Mouse (Mus musculus): ENCODE results near the gene Spic. TPM values are rescaled to one million over a fixed set of nuclear protein-coding genes. Genes with fewer than 3 reads are reported as not detected.
"Not testable (repeated sequence)": the region's sequence is repeated elsewhere in the genome, so short reads cannot be mapped to it uniquely, and the experiment has no call there.

Gene Spic
- polyA plus RNA-seq, 1 experiment from 2014 or later: not detected

DNA sequence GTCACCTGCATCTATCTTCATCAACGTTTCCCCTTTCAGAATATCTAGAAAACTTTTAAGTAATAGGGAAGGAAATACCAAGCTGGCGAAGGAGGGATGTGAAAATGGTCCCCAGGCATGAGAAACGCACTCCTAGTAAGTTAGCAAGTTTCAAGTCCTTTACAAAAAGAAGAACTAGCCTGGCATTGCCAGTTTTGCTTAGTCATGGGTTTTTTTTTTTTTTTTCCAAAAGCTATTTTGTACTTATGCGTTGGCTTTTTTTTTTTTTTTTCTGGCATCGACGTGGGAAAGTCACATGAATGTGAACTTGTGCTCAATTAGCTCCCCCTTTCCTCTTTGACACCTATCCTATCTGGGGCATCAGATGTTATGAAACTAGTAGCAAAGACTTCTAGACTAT lies 27.5 kb upstream of the Spic start:
- Histone ChIP-seq H3K4me1 (no peaks in the 10 kb centered on the region), H3K9me3 (no peaks in the 10 kb centered on the region), H3K9ac (no peak overlapping the region), H3K4me3 (no peak overlapping the region), H3K36me3 (no peaks in the 10 kb centered on the region), H3K4me2 (replicated peaks) (no peak overlapping the region), H3K27ac (no peak overlapping the region), H3K27me3 (no peaks in the 10 kb centered on the region)
- 80% methylated on average over 6 of the region's 6 CpGs for WGBS
- no peak for ATAC-seq (ENCODE audit: low FRiP score, low read depth)

- no peak overlapping the region for H3K27ac ChIP-seq
- H3K4me1 ChIP-seq: no peaks in the 10 kb centered on the region
- H3K4me2 ChIP-seq (replicated peaks): no peak overlapping the region
- 69% methylated on average over 10 of the region's 10 CpGs for WGBS
- no peaks in the 10 kb centered on the region for H3K27me3 ChIP-seq
- no peaks in the 10 kb centered on the region for H3K36me3 ChIP-seq
- no peak overlapping the region for H3K9ac ChIP-seq
- no peak overlapping the region for H3K4me3 ChIP-seq
- H3K9me3 ChIP-seq: no peaks in the 10 kb centered on the region
- ATAC-seq (ENCODE audit: low FRiP score, low read depth): no peak
Measured at GRCm38 (mm10) chr10:88708671-88709523, 24.1 kb upstream of the Spic start.

DNA sequence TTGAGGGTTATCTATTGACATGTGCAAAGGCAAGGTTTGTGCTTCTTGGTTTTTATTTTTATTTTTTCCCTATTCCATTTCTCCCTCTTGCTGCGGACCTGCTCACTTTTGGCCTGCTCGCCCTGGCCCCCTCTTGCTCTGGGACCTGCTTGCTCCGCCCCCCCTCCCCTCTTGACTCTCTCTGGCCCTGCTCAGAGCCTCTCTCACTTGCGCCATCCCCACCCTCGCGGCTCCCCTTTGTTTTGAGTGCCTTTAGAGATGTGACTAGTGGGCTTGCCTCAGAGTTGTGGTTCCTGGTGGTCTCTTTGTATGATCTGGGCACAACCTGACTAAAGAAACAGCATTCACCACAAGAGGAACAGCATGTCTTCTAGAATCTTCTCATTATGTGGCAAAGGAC lies 16.1 kb upstream of the Spic start:
- ATAC-seq (ENCODE audit: low FRiP score, low read depth): no peak
- Histone ChIP-seq H3K4me2 (replicated peaks) (no peak overlapping the region), H3K27me3 (no peaks in the 10 kb centered on the region), H3K4me3 (no peak overlapping the region), H3K27ac (no peak overlapping the region), H3K9me3 (no peaks in the 10 kb centered on the region), H3K9ac (no peak overlapping the region), H3K36me3 (no peaks in the 10 kb centered on the region), H3K4me1 (no peaks in the 10 kb centered on the region)
- 77% methylated on average over 6 of the region's 6 CpGs for WGBS

- no peak overlapping the region for H3K9ac ChIP-seq
- H3K4me2 ChIP-seq (replicated peaks): no peak overlapping the region
- 82% methylated on average over 4 of the region's 4 CpGs for WGBS
- ATAC-seq (ENCODE audit: low FRiP score, low read depth): no peak
- no peaks in the 10 kb centered on the region for H3K9me3 ChIP-seq
- no peaks in the 10 kb centered on the region for H3K36me3 ChIP-seq
- no peaks in the 10 kb centered on the region for H3K4me1 ChIP-seq
- H3K27ac ChIP-seq: no peak overlapping the region
- H3K27me3 ChIP-seq: no peaks in the 10 kb centered on the region
- no peak overlapping the region for H3K4me3 ChIP-seq
Measured at GRCm38 (mm10) chr10:88682904-88683563, 1.8 kb downstream of the Spic start.

DNA sequence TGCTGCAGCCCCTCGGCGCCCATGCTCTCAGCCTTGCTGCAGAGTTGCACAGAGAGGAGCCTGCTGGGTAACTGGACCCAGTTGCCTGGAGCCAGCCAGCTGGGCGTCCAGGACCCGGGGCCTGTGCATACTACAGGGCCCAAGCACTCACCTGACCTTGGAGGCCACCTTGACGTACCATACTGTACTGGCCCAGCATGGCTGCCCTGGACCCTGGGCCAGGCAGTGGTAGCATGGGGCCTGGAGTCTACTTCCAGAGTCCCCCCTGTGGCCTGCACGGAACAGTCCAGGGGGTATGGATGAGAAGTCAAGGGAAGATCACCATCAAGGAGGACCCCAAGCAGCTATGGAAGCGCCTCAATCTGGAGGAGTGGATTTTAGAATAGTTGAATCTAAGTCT lies 12.0 kb downstream of the Spic start:
- Histone ChIP-seq H3K9ac (no peak overlapping the region), H3K4me1 (no peaks in the 10 kb centered on the region), H3K4me2 (replicated peaks) (no peak overlapping the region), H3K9me3 (no peaks in the 10 kb centered on the region), H3K4me3 (no peak overlapping the region), H3K36me3 (no peaks in the 10 kb centered on the region), H3K27ac (no peak overlapping the region), H3K27me3 (no peaks in the 10 kb centered on the region)
- 90% methylated on average over 7 of the region's 7 CpGs for WGBS
- 0 out of 2 replicates have a peak, but pooled peaks have one; percentile 28 for ATAC-seq (ENCODE audit: low FRiP score, low read depth)

DNA sequence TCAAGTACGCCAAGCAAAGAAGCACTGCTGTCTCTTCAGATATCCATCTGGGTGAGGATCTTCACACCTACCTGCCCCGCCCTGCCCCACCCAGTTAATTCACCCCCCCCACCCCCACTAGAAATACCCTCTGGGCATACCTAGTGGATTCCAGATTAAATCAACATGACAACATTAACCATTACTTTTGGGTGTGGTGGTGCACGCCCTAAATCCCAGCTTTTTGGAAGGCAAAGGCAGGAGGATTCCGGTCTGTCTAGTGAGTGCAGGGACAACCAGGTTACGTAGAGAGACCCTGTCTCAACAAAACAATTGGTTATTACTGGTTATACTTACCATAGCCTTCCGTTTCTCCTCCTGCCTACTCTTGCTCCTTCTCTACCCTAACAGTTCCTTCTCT lies 12.7 kb downstream of the Spic start:
- no peaks in the 10 kb centered on the region for H3K27me3 ChIP-seq
- no peaks in the 10 kb centered on the region for H3K4me1 ChIP-seq
- no peak overlapping the region for H3K4me3 ChIP-seq
- no peak overlapping the region for H3K4me2 ChIP-seq (replicated peaks)
- no peak overlapping the region for H3K27ac ChIP-seq
- H3K36me3 ChIP-seq: no peaks in the 10 kb centered on the region
- no peaks in the 10 kb centered on the region for H3K9me3 ChIP-seq
- H3K9ac ChIP-seq: no peak overlapping the region
- 93% methylated on average over 6 of the region's 6 CpGs for WGBS
- ATAC-seq (ENCODE audit: low FRiP score, low read depth): no peak

DNA sequence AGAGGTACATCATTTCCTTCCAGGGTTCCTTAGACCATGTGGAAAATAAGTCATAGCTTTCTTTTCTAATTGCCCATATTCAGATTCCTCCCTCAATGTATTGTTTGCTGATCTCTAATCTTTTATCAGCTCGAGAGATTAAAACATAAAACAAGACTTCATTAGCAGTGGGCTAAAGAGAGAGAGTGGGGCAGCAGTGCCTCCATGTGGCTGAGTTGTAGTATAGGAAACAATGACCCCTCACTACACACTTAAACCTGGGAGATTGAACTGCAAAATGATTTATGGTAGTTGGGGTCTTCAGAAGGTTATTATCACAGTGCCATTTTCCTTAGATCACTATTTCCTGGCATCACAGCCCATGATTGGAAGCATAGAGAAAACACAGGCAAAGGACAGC lies 15.1 kb downstream of the Spic start:
- no peak overlapping the region for H3K4me2 ChIP-seq (replicated peaks)
- no peak overlapping the region for H3K9ac ChIP-seq
- H3K27ac ChIP-seq: no peak overlapping the region
- no peaks in the 10 kb centered on the region for H3K27me3 ChIP-seq
- H3K4me1 ChIP-seq: no peaks in the 10 kb centered on the region
- no peak overlapping the region for H3K4me3 ChIP-seq
- H3K36me3 ChIP-seq: no peaks in the 10 kb centered on the region
- no peak for ATAC-seq (ENCODE audit: low FRiP score, low read depth)
- WGBS: 22% methylated on average over 1 of the region's 1 CpGs
- H3K9me3 ChIP-seq: no peaks in the 10 kb centered on the region

DNA sequence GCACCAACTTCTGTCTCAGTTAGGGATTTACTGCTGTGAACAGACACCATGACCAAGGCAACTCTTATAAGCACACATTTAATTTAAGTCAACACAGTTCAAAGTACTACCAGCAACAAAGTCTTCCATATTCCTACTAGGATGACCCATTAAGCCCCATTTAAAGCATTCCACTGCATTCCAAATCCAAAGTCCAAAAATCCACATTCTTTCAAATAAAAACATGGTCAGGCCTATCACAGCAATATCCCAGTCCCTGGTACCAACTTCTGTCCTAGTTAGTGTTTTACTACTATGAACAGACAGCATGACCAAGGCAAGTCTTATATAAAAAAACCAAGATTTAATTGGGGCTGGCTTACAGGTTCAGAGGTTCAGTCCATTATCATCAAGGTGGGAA lies 21.0 kb downstream of the Spic start:
- H3K4me1 ChIP-seq; H3K9me3 ChIP-seq; H3K36me3 ChIP-seq; H3K4me3 ChIP-seq; H3K27me3 ChIP-seq; H3K27ac ChIP-seq; H3K9ac ChIP-seq; H3K4me2 ChIP-seq (replicated peaks); ATAC-seq (ENCODE audit: low FRiP score, low read depth): not testable (repeated sequence)

DNA sequence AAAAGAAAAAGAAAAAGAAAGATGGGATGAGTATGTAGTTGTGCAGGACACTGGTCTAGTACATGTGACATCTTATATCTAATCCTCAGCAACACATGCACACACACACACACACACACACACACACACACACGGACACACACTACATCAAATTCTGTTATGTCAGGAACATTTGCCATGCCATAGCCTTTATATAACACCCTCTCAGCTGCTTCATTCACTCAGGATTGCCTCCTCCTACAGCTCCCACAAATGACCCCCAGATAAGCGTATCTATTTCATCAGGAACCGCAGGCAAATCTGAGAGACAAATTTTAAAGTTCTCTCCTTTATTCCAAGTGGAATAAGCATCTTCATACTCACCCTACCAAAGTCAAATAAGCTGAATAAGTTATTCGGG lies 25.9 kb downstream of the Spic start:
- no peak overlapping the region for H3K4me3 ChIP-seq
- no peaks in the 10 kb centered on the region for H3K9me3 ChIP-seq
- H3K9ac ChIP-seq: no peak overlapping the region
- no peak overlapping the region for H3K4me2 ChIP-seq (replicated peaks)
- no peak for ATAC-seq (ENCODE audit: low FRiP score, low read depth)
- H3K27me3 ChIP-seq: no peaks in the 10 kb centered on the region
- H3K36me3 ChIP-seq: no peaks in the 10 kb centered on the region
- H3K27ac ChIP-seq: no peak overlapping the region
- WGBS: 83% methylated on average over 4 of the region's 4 CpGs
- H3K4me1 ChIP-seq: no peaks in the 10 kb centered on the region

- 28% methylated on average over 5 of the region's 5 CpGs for WGBS
- H3K4me2 ChIP-seq (replicated peaks): no peak overlapping the region
Measured at GRCm38 (mm10) chr10:88645448-88645847, 39.4 kb downstream of the Spic start.

GRCm38 (mm10) chr10:88631330-88631953 lies 53.4 kb downstream of the Spic start:
- no peak overlapping the region for H3K9ac ChIP-seq
- H3K4me2 ChIP-seq (replicated peaks): no peak overlapping the region
- H3K9me3 ChIP-seq: no peaks in the 10 kb centered on the region
- H3K27ac ChIP-seq: no peak overlapping the region
- peaks cover 4% of the 10 kb centered on the region for H3K4me1 ChIP-seq
- no peaks in the 10 kb centered on the region for H3K27me3 ChIP-seq
- H3K4me3 ChIP-seq: no peak overlapping the region
- ATAC-seq (ENCODE audit: low FRiP score, low read depth): peak; percentile 68
- WGBS: 65% methylated on average over 10 of the region's 10 CpGs
- H3K36me3 ChIP-seq: no peaks in the 10 kb centered on the region

More at GRCm38 (mm10) chr10:88645448-88645847, 39.4 kb downstream of the Spic start:
- Histone ChIP-seq H3K4me3 (no peak overlapping the region), H3K36me3 (no peaks in the 10 kb centered on the region), H3K27me3 (no peaks in the 10 kb centered on the region), H3K9ac (no peak overlapping the region), H3K4me1 (peaks cover 4% of the 10 kb centered on the region), H3K9me3 (peaks cover 5% of the 10 kb centered on the region; the same call in 1 of the 2 replicates), H3K27ac (no peak overlapping the region)
- no peak for ATAC-seq (ENCODE audit: low FRiP score, low read depth)

- H3K9me3 ChIP-seq: no peaks in the 10 kb centered on the region
- WGBS: 81% methylated on average over 2 of the region's 2 CpGs
- no peaks in the 10 kb centered on the region for H3K27me3 ChIP-seq
- no peak for ATAC-seq (ENCODE audit: low FRiP score, low read depth)
- no peak overlapping the region for H3K4me2 ChIP-seq (replicated peaks)
- H3K4me1 ChIP-seq: peaks cover 4% of the 10 kb centered on the region
- no peak overlapping the region for H3K27ac ChIP-seq
- no peaks in the 10 kb centered on the region for H3K36me3 ChIP-seq
- H3K9ac ChIP-seq: no peak overlapping the region
- H3K4me3 ChIP-seq: no peak overlapping the region
Measured at GRCm38 (mm10) chr10:88630663-88631329, 54.0 kb downstream of the Spic start.
